Mouse (Mus musculus): ENCODE measurements around the gene Cyp2d26. TPM values are rescaled to one million over a fixed set of nuclear protein-coding genes. Genes with fewer than 3 reads are reported as not detected.
"Not testable (repeated sequence)": the region's sequence is repeated elsewhere in the genome, so short reads cannot be mapped to it uniquely, and the experiment has no call there.

Gene Cyp2d26
- polyA plus RNA-seq, 1 experiment from 2014 or later: not detected

GRCm38 (mm10) chr15:82804708-82805639 lies 10.9 kb upstream of the Cyp2d26 start:
- no peaks in the 10 kb centered on the region for H3K9me3 ChIP-seq
- no peak overlapping the region for H3K4me2 ChIP-seq (replicated peaks)
- H3K27me3 ChIP-seq (replicated peaks): no peaks in the 10 kb centered on the region
- no peak for ATAC-seq (ENCODE audit: low FRiP score, low read depth)
- no peak overlapping the region for H3K27ac ChIP-seq
- H3K4me1 ChIP-seq: peaks cover 5% of the 10 kb centered on the region
- H3K4me3 ChIP-seq: no peak overlapping the region
- no peak overlapping the region for H3K9ac ChIP-seq
- WGBS: 71% methylated on average over 5 of the region's 5 CpGs
- H3K36me3 ChIP-seq: no peaks in the 10 kb centered on the region; the same call in 1 of the 2 replicates

GRCm38 (mm10) chr15:82795936-82796440 lies 1.9 kb upstream of the Cyp2d26 start:
- H3K4me2 ChIP-seq (replicated peaks): no peak overlapping the region
- H3K4me3 ChIP-seq: no peak overlapping the region
- H3K36me3 ChIP-seq: no peaks in the 10 kb centered on the region
- H3K9ac ChIP-seq: no peak overlapping the region
- WGBS: 81% methylated on average over 3 of the region's 3 CpGs
- no peak for ATAC-seq (ENCODE audit: low FRiP score, low read depth)
- H3K4me1 ChIP-seq: no peaks in the 10 kb centered on the region
- H3K27ac ChIP-seq: no peak overlapping the region
- H3K9me3 ChIP-seq: no peaks in the 10 kb centered on the region
- H3K27me3 ChIP-seq (replicated peaks): no peaks in the 10 kb centered on the region

- Histone ChIP-seq H3K9me3 (no peaks in the 10 kb centered on the region), H3K27me3 (replicated peaks) (no peaks in the 10 kb centered on the region), H3K4me2 (replicated peaks) (no peak overlapping the region), H3K9ac (no peak overlapping the region), H3K27ac (no peak overlapping the region), H3K4me1 (no peaks in the 10 kb centered on the region), H3K4me3 (no peak overlapping the region), H3K36me3 (no peaks in the 10 kb centered on the region)
- ATAC-seq (ENCODE audit: low FRiP score, low read depth): no peak
- 89% methylated on average over 6 of the region's 6 CpGs for WGBS
Measured at GRCm38 (mm10) chr15:82793868-82794267, 226 bp downstream of the Cyp2d26 start.

GRCm38 (mm10) chr15:82793454-82793853 lies 640 bp downstream of the Cyp2d26 start:
- Histone ChIP-seq H3K4me3 (no peak overlapping the region), H3K27ac (no peak overlapping the region), H3K4me2 (replicated peaks) (no peak overlapping the region), H3K9me3 (no peaks in the 10 kb centered on the region), H3K4me1 (no peaks in the 10 kb centered on the region), H3K27me3 (replicated peaks) (no peaks in the 10 kb centered on the region), H3K36me3 (no peaks in the 10 kb centered on the region), H3K9ac (no peak overlapping the region)
- ATAC-seq (ENCODE audit: low FRiP score, low read depth): no peak
- 100% methylated on average over 1 of the region's 1 CpGs for WGBS

GRCm38 (mm10) chr15:82792566-82792965 lies 1.5 kb downstream of the Cyp2d26 start:
- no peak for ATAC-seq (ENCODE audit: low FRiP score, low read depth)
- Histone ChIP-seq H3K36me3 (no peaks in the 10 kb centered on the region), H3K27me3 (replicated peaks) (no peaks in the 10 kb centered on the region), H3K9ac (no peak overlapping the region), H3K27ac (no peak overlapping the region), H3K4me2 (replicated peaks) (no peak overlapping the region), H3K4me1 (no peaks in the 10 kb centered on the region), H3K9me3 (no peaks in the 10 kb centered on the region), H3K4me3 (no peak overlapping the region)
- 92% methylated on average over 11 of the region's 11 CpGs for WGBS

GRCm38 (mm10) chr15:82784581-82784980 lies 9.5 kb downstream of the Cyp2d26 start:
- 85% methylated on average over 1 of the region's 1 CpGs for WGBS
- H3K4me1 ChIP-seq: no peaks in the 10 kb centered on the region
- no peak overlapping the region for H3K9ac ChIP-seq
- ATAC-seq (ENCODE audit: low FRiP score, low read depth): no peak
- H3K9me3 ChIP-seq: no peaks in the 10 kb centered on the region
- H3K4me2 ChIP-seq (replicated peaks): no peak overlapping the region
- H3K27me3 ChIP-seq (replicated peaks): no peaks in the 10 kb centered on the region
- no peaks in the 10 kb centered on the region for H3K36me3 ChIP-seq
- H3K27ac ChIP-seq: no peak overlapping the region
- H3K4me3 ChIP-seq: no peak overlapping the region

- H3K27ac ChIP-seq: no peak overlapping the region
- H3K9ac ChIP-seq: no peak overlapping the region
- no peak for ATAC-seq (ENCODE audit: low FRiP score, low read depth)
- no peaks in the 10 kb centered on the region for H3K9me3 ChIP-seq
- H3K36me3 ChIP-seq: no peaks in the 10 kb centered on the region
- WGBS: 83% methylated on average over 1 of the region's 1 CpGs
- H3K4me2 ChIP-seq (replicated peaks): no peak overlapping the region
- no peaks in the 10 kb centered on the region for H3K4me1 ChIP-seq
- H3K4me3 ChIP-seq: no peak overlapping the region
- H3K27me3 ChIP-seq (replicated peaks): no peaks in the 10 kb centered on the region
Measured at GRCm38 (mm10) chr15:82783800-82784199, 10.3 kb downstream of the Cyp2d26 start.

- H3K27ac ChIP-seq: not testable (repeated sequence)
- whole genome bisulfite sequencing: 86% methylated on average over 5 of the region's 5 CpGs
Measured at GRCm38 (mm10) chr15:82777856-82778255, 16.2 kb downstream of the Cyp2d26 start.

GRCm38 (mm10) chr15:82765943-82766342 lies 28.2 kb downstream of the Cyp2d26 start:
- Histone ChIP-seq H3K27me3 (replicated peaks) (no peaks in the 10 kb centered on the region), H3K4me2 (replicated peaks) (no peak overlapping the region), H3K4me3 (no peak overlapping the region), H3K27ac (no peak overlapping the region), H3K4me1 (no peaks in the 10 kb centered on the region), H3K9me3 (no peaks in the 10 kb centered on the region), H3K9ac (no peak overlapping the region), H3K36me3 (no peaks in the 10 kb centered on the region)
- WGBS: 82% methylated on average over 2 of the region's 2 CpGs
- ATAC-seq (ENCODE audit: low FRiP score, low read depth): no peak

More at GRCm38 (mm10) chr15:82777856-82778255, 16.2 kb downstream of the Cyp2d26 start:
- not testable (repeated sequence) for H3K4me1 ChIP-seq; H3K9ac ChIP-seq; H3K36me3 ChIP-seq; ATAC-seq (ENCODE audit: low FRiP score, low read depth); H3K4me3 ChIP-seq; H3K27me3 ChIP-seq (replicated peaks); H3K4me2 ChIP-seq (replicated peaks); H3K9me3 ChIP-seq

GRCm38 (mm10) chr15:82764881-82765280 lies 29.2 kb downstream of the Cyp2d26 start:
- ATAC-seq (ENCODE audit: low FRiP score, low read depth): no peak
- no peak overlapping the region for H3K9ac ChIP-seq
- H3K36me3 ChIP-seq: no peaks in the 10 kb centered on the region
- no peaks in the 10 kb centered on the region for H3K4me1 ChIP-seq
- no peak overlapping the region for H3K27ac ChIP-seq
- no peaks in the 10 kb centered on the region for H3K9me3 ChIP-seq
- no peaks in the 10 kb centered on the region for H3K27me3 ChIP-seq (replicated peaks)
- H3K4me2 ChIP-seq (replicated peaks): no peak overlapping the region
- H3K4me3 ChIP-seq: no peak overlapping the region
- WGBS: 84% methylated on average over 6 of the region's 6 CpGs

GRCm38 (mm10) chr15:82763631-82764420 lies 30.3 kb downstream of the Cyp2d26 start, which contains the start of gene Cyp2d40:
Cyp2d40 (minus strand) TSS chr15:82764183.
- no peak for ATAC-seq (ENCODE audit: low FRiP score, low read depth)
- no peak within 1 kb of the TSS for H3K4me2 ChIP-seq (replicated peaks)
- 93% methylated on average over 9 of the region's 9 CpGs for WGBS
- H3K4me3 ChIP-seq: no peak within 1 kb of the TSS
- no peak within 1 kb of the TSS for H3K9ac ChIP-seq
- no peaks in the 10 kb centered on the region for H3K27me3 ChIP-seq (replicated peaks)
- H3K27ac ChIP-seq: no peak within 1 kb of the TSS
- no peaks in the 10 kb centered on the region for H3K4me1 ChIP-seq
- no peaks in the 10 kb centered on the region for H3K36me3 ChIP-seq
- no peaks in the 10 kb centered on the region for H3K9me3 ChIP-seq

- no peak overlapping the region for H3K9ac ChIP-seq
- no peaks in the 10 kb centered on the region for H3K27me3 ChIP-seq (replicated peaks)
- ATAC-seq (ENCODE audit: low FRiP score, low read depth): no peak
- no peak overlapping the region for H3K4me3 ChIP-seq
- WGBS: 65% methylated on average over 1 of the region's 1 CpGs
- no peak overlapping the region for H3K4me2 ChIP-seq (replicated peaks)
- peaks cover 6% of the 10 kb centered on the region for H3K9me3 ChIP-seq
- H3K4me1 ChIP-seq: no peaks in the 10 kb centered on the region
- no peak overlapping the region for H3K27ac ChIP-seq
- no peaks in the 10 kb centered on the region for H3K36me3 ChIP-seq
Measured at GRCm38 (mm10) chr15:82748141-82748540, 46.0 kb downstream of the Cyp2d26 start.
